Mouse (Mus musculus): ENCODE measurements around the gene Banf1.
"Not testable (repeated sequence)": the region's sequence is repeated elsewhere in the genome, so short reads cannot be mapped to it uniquely, and the experiment has no call there.

Gene Banf1

DNA sequence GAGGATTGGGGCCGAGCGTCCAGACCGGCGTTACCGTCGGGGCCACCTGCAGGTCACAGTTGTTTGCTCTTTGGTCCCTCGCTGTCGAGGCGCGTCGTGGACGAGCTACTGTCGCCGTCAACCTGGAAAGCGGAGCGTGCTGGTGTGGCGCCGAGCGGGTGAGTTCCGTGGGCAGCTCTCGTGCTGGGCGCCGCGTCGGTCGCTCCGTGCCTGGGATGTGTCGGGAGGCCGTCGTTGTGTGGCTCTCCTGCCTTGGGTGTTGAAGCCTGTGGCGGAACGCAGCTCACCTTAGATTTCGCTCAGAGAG is at the start of gene Banf1:
TSS of gene Banf1 (minus strand) at position 116 of the 307 bp plus-strand sequence.
- no peak for DNase-seq (ENCODE audit: low spot score in 2 of 2)

GRCm38 (mm10) chr19:5414534-5414957 is 47.6 kb upstream of the Banf1 start:
- no peak for DNase-seq (ENCODE audit: low spot score in 2 of 2)

- DNase-seq (ENCODE audit: low spot score in 2 of 2) = no peak
These were observed 46.9 kb upstream of the Banf1 start for GRCm38 (mm10) chr19:5413840-5414239.

- DNase-seq (ENCODE audit: low spot score in 2 of 2) = no peak
These were observed 45.0 kb upstream of the Banf1 start for GRCm38 (mm10) chr19:5411961-5412360.

DNA sequence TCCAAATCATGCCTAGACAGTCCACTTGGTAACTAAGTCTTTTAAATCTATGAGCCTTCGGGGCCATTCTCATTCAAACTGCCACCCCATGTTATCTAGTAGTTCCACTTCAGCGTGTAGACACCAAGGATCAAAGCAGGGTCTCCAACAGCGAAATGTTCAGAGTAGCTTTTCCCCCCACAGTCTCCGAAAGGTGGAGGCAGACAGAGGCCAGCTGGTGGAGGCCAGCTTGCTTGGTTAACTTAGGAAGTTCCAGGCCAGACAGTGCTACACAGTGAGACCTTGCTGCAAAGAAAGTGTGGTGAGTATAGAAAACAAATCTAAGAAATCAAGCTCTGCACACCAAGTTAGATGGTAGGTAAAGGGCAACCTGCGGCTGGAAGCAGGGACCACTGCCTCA is 43.7 kb upstream of the Banf1 start:
- no peak for DNase-seq (ENCODE audit: low spot score in 2 of 2)

GRCm38 (mm10) chr19:5409068-5409467 is 42.1 kb upstream of the Banf1 start:
- no peak for DNase-seq (ENCODE audit: low spot score in 2 of 2)

GRCm38 (mm10) chr19:5408057-5409001 is 41.4 kb upstream of the Banf1 start:
- DNase-seq (ENCODE audit: low spot score in 2 of 2) = no peak

DNA sequence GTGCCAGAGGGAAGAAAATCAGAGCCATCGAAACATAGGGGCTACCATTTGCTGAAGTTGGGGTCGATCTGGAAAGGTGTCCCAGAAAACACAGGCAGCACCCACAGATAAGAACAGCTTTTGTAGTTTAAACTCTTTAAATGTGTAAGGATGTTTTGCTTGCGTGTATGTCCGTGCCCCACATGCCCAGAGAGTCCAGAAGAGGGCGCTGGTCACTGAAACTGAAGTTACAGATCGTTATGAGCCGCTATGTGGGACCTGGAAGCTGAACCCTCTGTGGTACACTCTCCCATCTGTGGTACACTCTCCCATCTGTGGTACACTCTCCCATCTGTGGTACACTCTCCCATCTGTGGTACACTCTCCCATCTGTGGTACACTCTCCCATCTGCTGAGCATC is 40.2 kb upstream of the Banf1 start:
- DNase-seq (ENCODE audit: low spot score in 2 of 2) = no peak

- DNase-seq (ENCODE audit: low spot score in 2 of 2) = not testable (repeated sequence)
These were observed 39.7 kb upstream of the Banf1 start for GRCm38 (mm10) chr19:5406531-5407126.

DNA sequence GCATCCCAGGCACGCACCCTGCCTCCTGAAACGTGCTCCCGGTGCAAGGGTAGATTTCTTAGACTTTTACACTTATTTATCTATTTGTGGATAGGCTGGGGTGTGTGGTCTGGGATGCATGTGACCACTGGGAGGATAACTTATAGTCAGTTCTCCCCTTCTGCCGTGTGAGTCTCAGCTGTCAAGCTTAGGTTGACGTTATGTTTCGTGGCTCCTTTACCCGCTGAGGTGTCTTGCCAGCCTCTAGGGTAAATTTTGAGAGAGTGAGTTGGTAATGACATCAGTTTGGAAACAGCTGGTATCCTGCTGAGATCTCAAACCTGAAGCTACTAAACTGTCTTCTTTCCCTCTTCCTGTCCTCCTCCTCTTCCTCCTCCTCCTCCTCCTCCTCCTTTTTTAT is 39.0 kb upstream of the Banf1 start:
- DNase-seq (ENCODE audit: low spot score in 2 of 2) = no peak

- DNase-seq (ENCODE audit: low spot score in 2 of 2) = no peak
These were observed 35.3 kb upstream of the Banf1 start, which contains the start of gene Tsga10ip for GRCm38 (mm10) chr19:5402293-5402692. Tsga10ip (minus strand) TSS chr19:5402526.

GRCm38 (mm10) chr19:5401073-5401472 is 34.1 kb upstream of the Banf1 start:
- not testable (repeated sequence) for DNase-seq (ENCODE audit: low spot score in 2 of 2)

- no peak for DNase-seq (ENCODE audit: low spot score in 2 of 2)
These were observed 28.4 kb upstream of the Banf1 start for GRCm38 (mm10) chr19:5395371-5395770.

DNA sequence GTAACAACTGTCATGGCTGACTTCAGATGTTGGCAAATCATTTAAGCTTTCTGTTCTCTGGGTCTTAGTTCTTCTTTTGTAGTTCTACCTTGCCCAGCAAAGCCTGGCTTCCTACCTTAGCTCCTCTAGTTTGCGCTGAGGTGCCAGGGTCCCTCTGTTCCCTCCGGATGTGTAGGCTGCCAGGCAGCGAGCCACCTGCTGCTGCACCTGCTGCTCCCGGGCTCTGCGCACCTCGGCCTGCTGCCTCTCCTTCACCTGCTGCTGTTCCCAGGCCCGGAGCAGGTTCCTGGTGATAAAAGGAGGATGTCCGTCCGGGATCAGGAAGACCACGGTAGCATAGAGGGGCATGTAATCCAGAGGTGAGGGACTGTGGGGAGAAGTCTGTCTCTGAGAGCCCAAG is 27.2 kb upstream of the Banf1 start:
- DNase-seq (ENCODE audit: low spot score in 2 of 2) = no peak

DNA sequence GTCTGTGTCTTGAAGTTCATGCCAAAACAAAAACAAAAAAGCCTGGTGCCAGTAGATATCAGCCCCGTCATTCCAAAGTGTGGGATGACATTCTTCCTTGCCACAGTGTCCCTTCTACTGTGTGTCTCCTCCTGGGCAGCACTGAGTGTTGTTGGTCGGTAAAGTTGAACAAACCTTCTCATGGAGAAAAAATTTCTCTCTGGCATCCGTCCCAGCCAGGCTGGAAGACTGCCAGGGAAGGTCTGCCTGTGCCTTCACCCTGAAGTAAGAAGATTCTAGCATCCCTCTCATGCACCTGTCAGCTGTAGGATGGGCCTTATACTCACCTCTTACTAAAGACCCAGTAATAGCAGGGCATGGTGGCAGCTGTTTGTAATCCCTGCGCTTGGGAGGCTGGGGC is 25.9 kb upstream of the Banf1 start:
- DNase-seq (ENCODE audit: low spot score in 2 of 2) = no peak

- no peak for DNase-seq (ENCODE audit: low spot score in 2 of 2)
These were observed 23.4 kb upstream of the Banf1 start for GRCm38 (mm10) chr19:5390416-5390815.

DNA sequence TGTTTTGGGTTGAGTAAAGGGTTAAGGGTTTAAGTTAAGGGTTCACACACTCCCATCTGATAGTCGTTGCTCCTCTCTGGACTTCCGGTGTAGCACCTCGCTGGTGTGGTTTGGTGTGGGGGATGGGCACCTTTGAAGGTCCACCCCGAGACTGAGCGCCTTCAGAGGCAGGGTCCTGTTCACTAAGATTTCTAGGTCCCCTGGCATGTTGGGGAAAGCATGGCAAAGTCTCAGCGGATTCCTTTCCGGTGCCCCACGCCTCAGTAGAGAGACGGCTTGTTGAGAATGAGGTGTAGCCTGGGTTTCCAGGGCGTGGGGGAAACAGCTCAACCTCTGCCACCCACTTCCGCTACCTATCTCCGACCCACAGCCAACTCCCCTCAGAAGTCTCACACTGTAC is 22.7 kb upstream of the Banf1 start:
- DNase-seq (ENCODE audit: low spot score in 2 of 2) = no peak

DNA sequence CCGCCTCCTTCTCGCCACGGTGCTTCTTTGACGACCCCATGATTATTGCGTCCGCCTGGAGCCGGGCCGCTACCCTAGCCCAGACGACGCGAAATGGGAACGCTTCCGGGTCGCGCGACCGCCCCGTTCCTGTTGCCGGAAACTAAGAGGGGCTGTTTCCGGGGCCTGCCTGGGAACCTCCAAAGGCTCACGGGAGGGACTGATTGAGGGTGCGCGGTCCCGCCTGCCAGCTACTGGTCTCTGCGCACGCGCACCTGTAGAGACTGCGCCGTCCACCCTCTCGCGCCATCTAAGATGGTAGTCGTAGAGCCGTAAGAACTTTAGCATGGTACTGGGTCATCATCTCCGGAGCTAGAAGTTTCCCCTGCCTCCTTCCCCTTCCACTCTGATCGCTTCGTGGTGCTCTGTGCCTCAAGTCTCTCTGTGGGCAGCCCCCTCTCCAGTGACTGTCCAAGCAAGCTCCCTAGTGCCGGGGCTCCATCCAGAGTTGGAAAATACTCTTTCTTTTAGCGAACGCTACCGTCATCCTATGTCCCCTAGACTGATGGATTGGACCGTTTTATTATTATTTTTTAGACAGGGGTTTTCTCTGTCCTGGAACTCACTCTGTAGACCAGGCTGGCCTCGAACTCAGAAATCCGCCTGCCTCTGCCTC is 21.7 kb upstream of the Banf1 start, which contains the start of gene Sart1:
TSS of gene Sart1 (minus strand) at position 116 of the 655 bp plus-strand sequence.
- DNase-seq (ENCODE audit: low spot score in 2 of 2) = peak; percentile 97 to 98

DNA sequence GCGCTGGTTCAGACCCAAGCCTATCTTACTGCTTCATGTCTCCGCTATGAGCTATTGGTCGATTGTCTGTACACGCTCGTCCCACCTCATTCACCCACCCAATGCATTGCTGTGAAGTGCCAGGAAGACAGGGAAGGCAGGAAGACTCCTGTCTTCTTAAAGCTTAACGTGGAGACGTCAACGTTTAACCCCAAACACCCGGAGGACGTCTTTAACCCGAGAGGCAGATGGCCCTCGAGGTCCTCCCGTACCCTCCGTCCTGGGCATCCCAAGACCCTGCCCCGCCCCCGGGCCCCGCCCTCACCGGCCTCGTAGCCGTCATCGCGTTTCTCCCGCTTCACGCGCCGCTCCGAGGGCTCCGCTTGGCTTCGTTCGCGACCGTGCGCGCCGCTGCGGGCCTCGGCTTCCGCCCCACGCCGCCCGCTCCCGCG is 21.1 kb upstream of the Banf1 start:
- peak in 1 of 2 experiments; percentile 64 for DNase-seq (ENCODE audit: low spot score in 2 of 2)

- DNase-seq (ENCODE audit: low spot score in 2 of 2) = no peak
These were observed 17.7 kb upstream of the Banf1 start for GRCm38 (mm10) chr19:5384715-5385114.

DNA sequence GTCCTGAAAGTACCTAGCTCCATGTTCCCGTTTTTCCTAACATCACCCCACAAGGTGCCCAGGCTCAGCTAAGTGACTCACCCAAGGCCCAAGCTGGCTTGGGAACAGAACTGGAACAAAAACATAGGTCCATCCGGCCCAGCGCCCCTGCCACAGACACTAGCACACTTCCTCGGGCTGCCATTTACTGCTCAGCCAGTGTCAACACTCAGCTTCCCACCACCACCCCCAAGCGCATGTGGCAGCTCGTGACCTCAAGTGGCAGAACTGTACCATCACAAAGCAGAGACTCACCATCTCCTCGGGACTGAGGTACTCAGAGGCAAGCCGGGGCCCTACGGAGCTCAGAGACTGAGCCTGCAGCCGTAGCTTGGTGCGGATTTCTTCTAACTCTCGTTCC is 16.4 kb upstream of the Banf1 start:
- DNase-seq (ENCODE audit: low spot score in 2 of 2) = no peak

DNA sequence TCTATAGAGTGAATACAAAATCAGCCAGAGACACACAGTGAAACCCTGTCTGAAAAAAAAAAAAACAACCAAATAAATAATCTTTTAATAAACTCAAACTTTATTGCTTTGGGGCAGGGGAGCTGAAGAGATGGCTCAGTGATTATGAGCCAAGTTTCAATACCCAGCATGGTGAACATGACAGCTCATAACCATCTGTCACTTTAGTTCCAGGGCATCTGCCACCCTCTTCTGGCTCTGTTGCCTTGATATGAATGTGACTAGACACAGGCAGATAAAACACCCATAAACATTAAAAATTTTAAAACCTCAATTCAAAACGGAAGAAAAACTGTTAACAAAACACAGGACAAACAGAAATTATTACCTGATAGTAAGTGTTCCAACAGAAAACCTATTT is 10.5 kb upstream of the Banf1 start:
- no peak for DNase-seq (ENCODE audit: low spot score in 2 of 2)

- DNase-seq (ENCODE audit: low spot score in 2 of 2) = no peak
These were observed 7.8 kb upstream of the Banf1 start for GRCm38 (mm10) chr19:5374748-5375147.
